Mouse (Mus musculus) neural tube, embryonic 15.5 days (tissue): ENCODE measurements around the gene Scgb1b7. TPM values are rescaled to one million over a fixed set of nuclear protein-coding genes. Genes with fewer than 3 reads are reported as not detected.
"Not testable (repeated sequence)": the region's sequence is repeated elsewhere in the genome, so short reads cannot be mapped to it uniquely, and the experiment has no call there.

ENCODE experiments used
- ATAC-seq: fragments of 200-750 bp; cut with Nextera tagmentation; 2 replicates; pipeline ENCODE4 v1.8.0; 2017; ENCODE audit warnings: mild to moderate bottlenecking, moderate TSS enrichment, moderate library complexity; ENCODE audit not compliant: low FRiP score
- H3K27ac ChIP-seq: fragments of 300-500 bp; sonication (generic); replicated peaks from 2 replicates; pipeline ENCODE4 v1.5.1; 2015; ENCODE audit warnings: mild to moderate bottlenecking, inconsistent platforms
- H3K27me3 ChIP-seq: fragments of 300-500 bp; sonication (generic); replicated peaks from 2 replicates; pipeline ENCODE4 v1.6.1; 2015; ENCODE audit warnings: inconsistent platforms
- H3K36me3 ChIP-seq: fragments of 300-500 bp; sonication (generic); 2 replicates; pipeline ENCODE4 v1.6.1; 2015; ENCODE audit warnings: inconsistent platforms
- H3K4me1 ChIP-seq: fragments of 300-500 bp; sonication (generic); 2 replicates; pipeline ENCODE4 v1.6.1; 2015; ENCODE audit warnings: inconsistent platforms
- H3K4me2 ChIP-seq: fragments of 300-500 bp; sonication (generic); 2 replicates; pipeline ENCODE4 v1.6.1; 2015; ENCODE audit warnings: inconsistent platforms, mild to moderate bottlenecking, moderate library complexity
- H3K4me3 ChIP-seq: fragments of 300-500 bp; sonication (generic); replicated peaks from 2 replicates; pipeline ENCODE4 v1.5.1; 2015; ENCODE audit warnings: mild to moderate bottlenecking, inconsistent platforms
- H3K9ac ChIP-seq: fragments of 300-500 bp; sonication (generic); replicated peaks from 2 replicates; pipeline ENCODE4 v1.6.1; 2015; ENCODE audit warnings: mild to moderate bottlenecking, inconsistent platforms
- H3K9me3 ChIP-seq: fragments of 300-500 bp; sonication (generic); replicated peaks from 2 replicates; pipeline ENCODE4 v1.6.1; 2016; ENCODE audit warnings: inconsistent platforms
- WGBS: fragments of 180-500 bp; shearing (Covaris S2); methylation state at CpG from one replicate; pipeline ENCODE4 v1.1.7; 2015; ENCODE audit warnings: mixed read lengths; 5-methylcytosine and 5-hydroxymethylcytosine counted together
- polyA plus RNA-seq: library from polyadenylated mRNA; unstranded; fragments of >200 nt; fragmentation: Nextera tagmentation; extraction: Ambion mirVana; gene quantifications from 2 replicates; pipeline ENCODE4 v1.2.1, GENCODE M21; 2015

Gene Scgb1b7
- polyA plus RNA-seq, result not detected in 2 replicates

GRCm38 (mm10) chr7:31712365-31712764 is at the start of gene Scgb1b7:
Gene Scgb1b7, plus strand, starts transcription at chr7:31712665.
- H3K4me3 ChIP-seq, ATAC-seq, H3K36me3 ChIP-seq, H3K4me1 ChIP-seq, H3K27me3 ChIP-seq, H3K9ac ChIP-seq, H3K4me2 ChIP-seq, H3K9me3 ChIP-seq, H3K27ac ChIP-seq: not testable (repeated sequence)
- WGBS, result 88% methylated on average over 4 of the region's 5 CpGs

- not testable (repeated sequence) for H3K9me3 ChIP-seq, H3K9ac ChIP-seq, H3K27ac ChIP-seq, H3K27me3 ChIP-seq, H3K4me2 ChIP-seq, H3K36me3 ChIP-seq, H3K4me3 ChIP-seq, ATAC-seq, H3K4me1 ChIP-seq
Observed at GRCm38 (mm10) chr7:31705657-31706056, 6.8 kb upstream of the Scgb1b7 start, which contains the start of gene Scgb2b7. Gene Scgb2b7, minus strand, starts transcription at chr7:31705757.

Other genes with a start within 250 kb of the Scgb1b7 start
- gene Scgb2b7, start 6.9 kb upstream of the Scgb1b7 start, polyA plus RNA-seq, result not detected in 2 replicates